Mouse (Mus musculus): Measurements from ENCODE around the gene Ak5. TPM values are rescaled to one million over a fixed set of nuclear protein-coding genes. Genes with fewer than 3 reads are reported as not detected.

The Ak5 gene
- polyA plus RNA-seq, 1 experiment = 1.4 TPM

DNA sequence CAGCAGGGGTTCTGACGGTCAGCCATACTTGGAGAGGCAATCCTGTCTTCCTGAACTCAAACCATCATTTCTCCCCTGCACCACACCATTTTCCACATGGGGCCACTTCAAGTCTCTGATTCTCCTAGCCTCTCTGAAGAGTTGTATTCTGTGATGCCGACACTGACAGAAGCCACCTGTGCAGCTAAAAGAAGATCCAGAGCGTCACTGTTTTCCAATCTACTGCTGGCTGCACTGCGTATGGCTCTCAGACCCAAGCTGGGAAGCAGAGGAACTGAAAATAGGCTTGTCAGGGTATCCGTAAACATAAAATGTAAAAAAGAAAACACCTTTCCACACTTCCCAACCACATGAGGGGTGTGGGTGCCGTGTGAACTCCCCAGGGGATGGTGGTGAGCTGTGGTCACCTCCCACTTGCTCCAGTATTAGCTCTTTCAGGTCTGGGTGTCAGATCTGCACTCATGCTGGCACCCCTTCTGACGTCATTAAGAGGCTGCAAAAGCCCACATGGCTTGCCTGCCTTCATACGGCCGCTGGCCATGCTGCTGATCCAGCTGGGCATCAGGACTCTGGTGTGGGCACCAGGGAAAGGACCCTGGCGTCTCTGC is 88.1 kb downstream of the Ak5 start:
- Histone ChIP-seq H3K27ac (ENCODE audit: control insufficient read depth, insufficient read depth, low read depth, low read length) (no peak overlapping the region), H3K4me3 (ENCODE audit: control insufficient read depth, low read depth, low read length) (no peak overlapping the region), H3K4me1 (ENCODE audit: control insufficient read depth, insufficient read depth, low read length) (no peaks in the 10 kb centered on the region), H3K27me3 (ENCODE audit: control insufficient read depth, insufficient read depth, low read length) (no peaks in the 10 kb centered on the region), H3K36me3 (ENCODE audit: control insufficient read depth, insufficient read depth, low read length) (no peaks in the 10 kb centered on the region)
- TF ChIP-seq CTCF (IDR thresholded peaks at IDR 0.05; ENCODE audit: control insufficient read depth, insufficient read depth, insufficient replicate concordance, low read depth, low read length) = no peak
- no peak for TF ChIP-seq POLR2A (IDR thresholded peaks at IDR 0.05; ENCODE audit: control insufficient read depth, low read depth, low read length)

DNA sequence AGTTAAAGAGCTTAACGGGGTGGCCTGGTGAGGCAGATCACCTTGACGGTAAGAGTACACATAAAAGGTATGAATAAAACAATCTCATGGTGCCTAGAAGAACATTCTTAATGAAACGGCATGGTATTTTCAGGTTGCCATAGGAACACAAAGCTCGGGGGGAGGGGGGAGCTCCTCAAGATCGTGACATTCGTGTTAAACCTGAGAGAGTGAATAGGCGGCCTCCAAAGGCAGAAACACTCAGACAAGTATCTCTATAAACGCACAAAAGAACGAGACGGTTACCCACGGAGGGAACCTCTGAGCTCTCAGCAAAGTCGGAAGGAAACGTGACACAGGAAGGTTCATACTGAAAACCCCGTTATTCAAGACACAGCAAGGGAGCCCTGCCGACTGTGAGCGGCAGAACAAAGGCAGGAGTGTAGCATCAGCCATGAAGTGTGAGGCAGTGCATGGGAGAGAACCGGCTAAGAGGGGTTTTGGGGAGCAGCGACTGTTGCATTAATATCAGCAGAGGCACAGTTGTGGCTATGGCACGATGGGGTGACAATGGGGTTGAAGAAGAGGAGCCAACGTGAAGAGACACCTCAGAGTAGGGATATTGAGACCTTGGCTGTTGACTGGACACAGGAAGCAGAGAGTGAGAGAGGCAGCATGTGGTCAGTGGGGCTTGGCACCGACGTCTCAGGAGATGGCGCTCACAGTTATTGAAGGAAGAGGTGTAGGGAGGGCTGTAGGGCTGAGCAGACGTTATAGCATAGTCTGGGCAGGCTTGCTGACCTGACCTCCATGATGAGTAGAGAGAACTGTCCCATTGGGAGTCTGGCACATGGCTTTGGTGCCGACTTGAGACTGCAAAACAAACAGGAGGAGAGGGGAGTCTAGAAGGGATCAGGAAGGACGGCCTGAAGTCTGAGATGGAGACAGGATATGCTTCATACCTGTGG is 89.6 kb downstream of the Ak5 start:
- H3K4me3 ChIP-seq (ENCODE audit: control insufficient read depth, low read depth, low read length) = no peak overlapping the region
- H3K27ac ChIP-seq (ENCODE audit: control insufficient read depth, insufficient read depth, low read depth, low read length) = no peak overlapping the region
- TF ChIP-seq POLR2A (IDR thresholded peaks at IDR 0.05; ENCODE audit: control insufficient read depth, low read depth, low read length) (no peak), CTCF (IDR thresholded peaks at IDR 0.05; ENCODE audit: control insufficient read depth, insufficient read depth, insufficient replicate concordance, low read depth, low read length) (no peak)
- H3K36me3 ChIP-seq (ENCODE audit: control insufficient read depth, insufficient read depth, low read length) = no peaks in the 10 kb centered on the region
- H3K4me1 ChIP-seq (ENCODE audit: control insufficient read depth, insufficient read depth, low read length) = no peaks in the 10 kb centered on the region
- H3K27me3 ChIP-seq (ENCODE audit: control insufficient read depth, insufficient read depth, low read length) = no peaks in the 10 kb centered on the region

DNA sequence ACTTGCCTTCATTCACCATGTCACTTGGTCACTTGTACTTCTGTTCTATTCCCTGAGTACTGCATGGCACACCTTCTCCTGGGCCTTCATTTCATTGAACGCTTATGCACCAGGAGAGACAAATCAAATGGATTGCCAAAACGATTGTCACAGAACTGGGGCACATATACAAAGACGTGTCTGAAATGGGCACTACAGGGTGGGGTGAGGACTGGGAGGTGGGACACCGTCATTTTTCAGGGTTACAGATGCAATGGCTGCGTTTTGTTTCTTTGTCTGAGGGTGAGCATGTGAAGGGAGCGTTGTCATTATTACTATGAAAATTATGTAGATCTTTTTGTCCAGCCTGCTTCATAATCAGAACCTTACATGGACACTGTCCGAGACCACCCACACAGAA is 90.4 kb downstream of the Ak5 start:
- H3K4me3 ChIP-seq (ENCODE audit: control insufficient read depth, low read depth, low read length) = no peak overlapping the region
- TF ChIP-seq CTCF (IDR thresholded peaks at IDR 0.05; ENCODE audit: control insufficient read depth, insufficient read depth, insufficient replicate concordance, low read depth, low read length) = no peak
- TF ChIP-seq POLR2A (IDR thresholded peaks at IDR 0.05; ENCODE audit: control insufficient read depth, low read depth, low read length) = no peak
- no peaks in the 10 kb centered on the region for H3K36me3 ChIP-seq (ENCODE audit: control insufficient read depth, insufficient read depth, low read length)
- no peak overlapping the region for H3K27ac ChIP-seq (ENCODE audit: control insufficient read depth, insufficient read depth, low read depth, low read length)
- no peaks in the 10 kb centered on the region for H3K27me3 ChIP-seq (ENCODE audit: control insufficient read depth, insufficient read depth, low read length)
- H3K4me1 ChIP-seq (ENCODE audit: control insufficient read depth, insufficient read depth, low read length) = no peaks in the 10 kb centered on the region

DNA sequence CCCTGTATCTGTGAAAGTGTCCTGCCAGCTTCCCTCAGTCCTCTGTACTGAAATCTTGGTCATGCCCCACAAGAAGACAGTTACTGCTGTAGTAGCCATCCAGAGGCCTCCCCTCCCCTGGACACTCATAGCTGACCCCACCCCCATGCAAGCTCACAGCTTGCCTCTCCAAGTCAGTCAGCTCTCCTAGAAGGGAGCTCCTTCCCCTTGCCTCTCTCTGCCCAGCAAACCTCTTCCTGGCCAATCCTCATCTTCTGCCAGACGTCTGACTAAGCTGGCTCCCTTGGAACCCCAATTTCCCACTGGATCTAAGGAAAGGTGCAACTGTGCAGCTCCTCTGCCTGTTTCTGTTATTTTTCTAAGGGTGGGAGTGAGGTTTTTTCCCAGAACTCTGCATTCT is 90.9 kb downstream of the Ak5 start:
- Histone ChIP-seq H3K4me1 (ENCODE audit: control insufficient read depth, insufficient read depth, low read length) (no peaks in the 10 kb centered on the region), H3K27ac (ENCODE audit: control insufficient read depth, insufficient read depth, low read depth, low read length) (no peak overlapping the region), H3K36me3 (ENCODE audit: control insufficient read depth, insufficient read depth, low read length) (no peaks in the 10 kb centered on the region), H3K4me3 (ENCODE audit: control insufficient read depth, low read depth, low read length) (no peak overlapping the region), H3K27me3 (ENCODE audit: control insufficient read depth, insufficient read depth, low read length) (no peaks in the 10 kb centered on the region)
- TF ChIP-seq POLR2A (IDR thresholded peaks at IDR 0.05; ENCODE audit: control insufficient read depth, low read depth, low read length) (no peak), CTCF (IDR thresholded peaks at IDR 0.05; ENCODE audit: control insufficient read depth, insufficient read depth, insufficient replicate concordance, low read depth, low read length) (no peak)

DNA sequence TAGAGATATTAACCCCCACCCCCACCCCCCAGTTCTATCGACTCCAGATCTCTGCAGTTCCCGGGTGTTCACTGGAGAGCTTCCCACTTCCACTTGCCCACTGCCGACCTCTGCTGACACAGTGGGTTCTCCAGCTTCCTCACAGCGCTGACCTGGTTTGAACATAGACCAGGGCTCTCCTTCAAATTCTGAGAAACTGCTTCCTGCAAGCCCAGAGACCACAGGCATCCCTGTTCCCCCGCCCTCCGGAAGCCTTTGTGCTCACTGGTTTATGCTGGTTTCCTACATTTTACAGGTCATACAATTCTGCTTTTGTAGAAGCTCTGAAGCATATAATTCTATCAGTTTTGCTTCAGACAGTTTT is 98.9 kb downstream of the Ak5 start:
- Histone ChIP-seq H3K4me3 (ENCODE audit: control insufficient read depth, low read depth, low read length) (no peak overlapping the region), H3K27me3 (ENCODE audit: control insufficient read depth, insufficient read depth, low read length) (no peaks in the 10 kb centered on the region), H3K4me1 (ENCODE audit: control insufficient read depth, insufficient read depth, low read length) (no peaks in the 10 kb centered on the region), H3K27ac (ENCODE audit: control insufficient read depth, insufficient read depth, low read depth, low read length) (no peak overlapping the region), H3K36me3 (ENCODE audit: control insufficient read depth, insufficient read depth, low read length) (no peaks in the 10 kb centered on the region)
- TF ChIP-seq CTCF (IDR thresholded peaks at IDR 0.05; ENCODE audit: control insufficient read depth, insufficient read depth, insufficient replicate concordance, low read depth, low read length) (no peak), POLR2A (IDR thresholded peaks at IDR 0.05; ENCODE audit: control insufficient read depth, low read depth, low read length) (no peak)

DNA sequence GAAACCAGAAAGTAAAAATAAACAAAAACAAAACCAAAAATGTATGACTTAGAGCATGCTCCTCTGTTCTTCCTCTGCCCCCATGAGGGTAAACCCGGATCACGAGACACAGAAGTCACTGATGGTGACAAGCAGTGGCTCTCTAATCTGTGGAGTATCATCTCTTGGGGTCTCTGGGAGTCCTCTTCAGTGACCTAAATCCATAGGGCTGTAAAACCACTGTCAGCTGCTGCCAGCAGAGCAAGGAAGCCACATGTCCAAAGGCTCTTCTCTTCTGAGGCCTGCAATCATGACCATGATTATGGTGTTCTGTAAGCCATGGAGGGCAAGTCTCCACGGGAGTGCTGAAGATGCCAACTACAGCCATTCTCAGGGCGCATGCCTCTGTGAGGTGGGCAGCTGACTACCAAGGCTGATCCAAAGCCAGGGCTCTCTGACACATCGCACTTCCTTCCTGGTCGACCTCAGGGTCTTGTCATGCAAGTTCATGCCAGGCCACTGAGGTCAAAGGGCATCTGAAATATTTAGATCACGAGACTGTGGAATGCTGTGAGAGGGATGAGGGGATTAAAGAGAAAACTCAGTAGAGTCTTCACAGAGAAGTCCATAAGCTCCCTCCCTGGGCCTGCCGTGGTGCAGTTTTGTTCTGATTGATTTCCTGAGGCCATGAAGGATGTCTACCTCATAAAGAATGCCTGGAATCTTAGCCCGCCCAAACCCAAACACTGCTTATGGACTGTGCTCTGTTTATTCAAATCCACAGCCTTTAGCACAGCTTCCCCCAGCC is 99.5 kb downstream of the Ak5 start:
- Histone ChIP-seq H3K4me3 (ENCODE audit: control insufficient read depth, low read depth, low read length) (no peak overlapping the region), H3K27ac (ENCODE audit: control insufficient read depth, insufficient read depth, low read depth, low read length) (no peak overlapping the region), H3K27me3 (ENCODE audit: control insufficient read depth, insufficient read depth, low read length) (no peaks in the 10 kb centered on the region), H3K36me3 (ENCODE audit: control insufficient read depth, insufficient read depth, low read length) (no peaks in the 10 kb centered on the region), H3K4me1 (ENCODE audit: control insufficient read depth, insufficient read depth, low read length) (no peaks in the 10 kb centered on the region)
- TF ChIP-seq CTCF (IDR thresholded peaks at IDR 0.05; ENCODE audit: control insufficient read depth, insufficient read depth, insufficient replicate concordance, low read depth, low read length) (no peak), POLR2A (IDR thresholded peaks at IDR 0.05; ENCODE audit: control insufficient read depth, low read depth, low read length) (no peak)

All from testis, adult 2 months (tissue).